Mouse (Mus musculus): ENCODE results near the gene Ceacam18. TPM values are rescaled to one million over a fixed set of nuclear protein-coding genes. Genes with fewer than 3 reads are reported as not detected.

Gene Ceacam18
- total and polyA plus RNA-seq, 3 experiments: 0.04 to 0.08 TPM; not detected in 1

- Histone ChIP-seq H3K27me3 (ENCODE audit: control insufficient read depth in 1 of 2, insufficient read depth in 2 of 2, low read length in 2 of 2) (no peaks in the 10 kb centered on the region), H3K79me2 (ENCODE audit: control insufficient read depth, insufficient read depth, low read length, poor library complexity) (peaks cover 13% of the 10 kb centered on the region), H3K9ac (ENCODE audit: control insufficient read depth, low read depth, low read length, poor library complexity, severe bottlenecking) (no peak overlapping the region), H3K4me1 (ENCODE audit: control insufficient read depth in 1 of 2, insufficient read depth in 2 of 2, low read length in 2 of 2) (peaks cover 0 to 5% of the 10 kb centered on the region in 2 experiments; a peak in 1 of 4 replicates), H3K9me3 (replicated peaks; ENCODE audit: insufficient read depth, low read length) (no peaks in the 10 kb centered on the region), H3K4me3 (ENCODE audit: control insufficient read depth in 1 of 2, insufficient read depth in 1 of 2, low read depth in 2 of 2, low read length in 2 of 2) (no peak overlapping the region), H3K36me3 (ENCODE audit: control insufficient read depth in 1 of 2, insufficient read depth in 2 of 2, low read length in 2 of 2) (0 out of 4 replicates have a peak, but pooled peaks cover 0 to 2% of the 10 kb centered on the region in 2 experiments), H3K27ac (ENCODE audit: control insufficient read depth, low read depth, low read length) (no peak overlapping the region)
- DNase-seq (ENCODE audit: low read depth, low spot score): peak; percentile 8
- TF ChIP-seq ZMIZ1 (IDR thresholded peaks at IDR 0.05; ENCODE audit: low read depth, low read length) (no peak), GATA1 (IDR thresholded peaks at IDR 0.05; ENCODE audit: low read depth, low read length) (no peak), MXI1 (IDR thresholded peaks at IDR 0.05; ENCODE audit: low read depth, low read length) (no peak)
These were observed 34.1 kb downstream of the Ceacam18 start for GRCm38 (mm10) chr7:43668582-43668981.

- peak; percentile 7 for DNase-seq (ENCODE audit: low read depth, low spot score)
- H3K4me3 ChIP-seq (ENCODE audit: control insufficient read depth in 1 of 2, insufficient read depth in 1 of 2, low read depth in 2 of 2, low read length in 2 of 2): peak overlapping the region; percentile 52 to 90
- H3K9ac ChIP-seq (ENCODE audit: control insufficient read depth, low read depth, low read length, poor library complexity, severe bottlenecking): peak overlapping the region; percentile 57
These were observed 36.7 kb downstream of the Ceacam18 start for GRCm38 (mm10) chr7:43671064-43671808.

GRCm38 (mm10) chr7:43671809-43672580 lies 37.5 kb downstream of the Ceacam18 start, which contains the start of gene Ctu1:
Gene Ctu1 (plus strand): TSS chr7:43672016.
- H3K79me2 ChIP-seq (ENCODE audit: control insufficient read depth, insufficient read depth, low read length, poor library complexity): peaks cover 18% of the 10 kb centered on the region
- H3K27ac ChIP-seq (ENCODE audit: control insufficient read depth, low read depth, low read length): peak within 1 kb of the TSS; percentile 67
- no peaks in the 10 kb centered on the region for H3K27me3 ChIP-seq (ENCODE audit: control insufficient read depth in 1 of 2, insufficient read depth in 2 of 2, low read length in 2 of 2)
- peaks cover 0 to 2% of the 10 kb centered on the region in 2 experiments; a peak in 1 of 4 replicates for H3K36me3 ChIP-seq (ENCODE audit: control insufficient read depth in 1 of 2, insufficient read depth in 2 of 2, low read length in 2 of 2)
- H3K9me3 ChIP-seq (replicated peaks; ENCODE audit: insufficient read depth, low read length): no peaks in the 10 kb centered on the region
- DNase-seq (ENCODE audit: low read depth, low spot score): peak; percentile 95
- peaks cover 0 to 5% of the 10 kb centered on the region in 2 experiments; a peak in 1 of 4 replicates for H3K4me1 ChIP-seq (ENCODE audit: control insufficient read depth in 1 of 2, insufficient read depth in 2 of 2, low read length in 2 of 2)
- H3K4me3 ChIP-seq (ENCODE audit: control insufficient read depth in 1 of 2, insufficient read depth in 1 of 2, low read depth in 2 of 2, low read length in 2 of 2): peak within 1 kb of the TSS; percentile 60 to 90
- H3K9ac ChIP-seq (ENCODE audit: control insufficient read depth, low read depth, low read length, poor library complexity, severe bottlenecking): peak within 1 kb of the TSS; percentile 85
- TF ChIP-seq UBTF (IDR thresholded peaks at IDR 0.05; ENCODE audit: borderline replicate concordance, insufficient read depth, low read depth, low read length) (no peak), ZMIZ1 (IDR thresholded peaks at IDR 0.05; ENCODE audit: low read depth, low read length) (peak; percentile 61; the same call in 1 of the 2 replicates), E2F4 (IDR thresholded peaks at IDR 0.05; ENCODE audit: borderline replicate concordance, low read depth, low read length) (peak; percentile 25; the same call in 1 of the 2 replicates), MAX (IDR thresholded peaks at IDR 0.05; ENCODE audit: low read length) (peak; percentile 75; the same call in 1 of the 2 replicates), MYC (IDR thresholded peaks at IDR 0.05; ENCODE audit: low read depth, low read length) (peak; percentile 95), SIN3A (IDR thresholded peaks at IDR 0.05; ENCODE audit: low read length) (peak; percentile 94), ZNF384 (IDR thresholded peaks at IDR 0.05; ENCODE audit: low read depth, low read length) (no peak), ZKSCAN1 (IDR thresholded peaks at IDR 0.05; ENCODE audit: low read depth, low read length) (no peak), GATA1 (IDR thresholded peaks at IDR 0.05; ENCODE audit: low read depth, low read length) (no peak), MXI1 (IDR thresholded peaks at IDR 0.05; ENCODE audit: low read depth, low read length) (peak; percentile 93), TAL1 (IDR thresholded peaks at IDR 0.05; ENCODE audit: low read length) (no peak), HCFC1 (IDR thresholded peaks at IDR 0.05; ENCODE audit: low read depth, low read length) (peak; percentile 99), CTCF (IDR thresholded peaks at IDR 0.05 in 2 of 3, conservative IDR thresholded peaks at IDR 0.05 in 1 of 3; ENCODE audit: control insufficient read depth in 1 of 3, insufficient read depth in 1 of 3, low read depth in 2 of 3, low read length in 3 of 3, poor library complexity in 1 of 3, severe bottlenecking in 1 of 3) (no peak), CHD1 (IDR thresholded peaks at IDR 0.05; ENCODE audit: low read depth, low read length) (no peak), JUND (IDR thresholded peaks at IDR 0.05; ENCODE audit: low read depth, low read length) (no peak), BHLHE40 (IDR thresholded peaks at IDR 0.05; ENCODE audit: borderline replicate concordance, low read depth, low read length) (no peak), MAZ (IDR thresholded peaks at IDR 0.05; ENCODE audit: low read depth, low read length) (peak; percentile 63; the same call in 1 of the 2 replicates), RCOR1 (IDR thresholded peaks at IDR 0.05; ENCODE audit: low read depth, low read length) (no peak), MYB (IDR thresholded peaks at IDR 0.05; ENCODE audit: low read depth, low read length) (no peak), ZC3H11A (IDR thresholded peaks at IDR 0.05; ENCODE audit: low read depth, low read length) (no peak)

More at GRCm38 (mm10) chr7:43671064-43671808, 36.7 kb downstream of the Ceacam18 start:
- TF ChIP-seq ETS1 (IDR thresholded peaks at IDR 0.05; ENCODE audit: low read depth, low read length): no peak
- no peak for TF ChIP-seq BHLHE40 (IDR thresholded peaks at IDR 0.05; ENCODE audit: borderline replicate concordance, low read depth, low read length)
- TF ChIP-seq ZNF384 (IDR thresholded peaks at IDR 0.05; ENCODE audit: low read depth, low read length): no peak
- TF ChIP-seq POLR2AphosphoS5 (IDR thresholded peaks at IDR 0.05; ENCODE audit: borderline replicate concordance, low read depth, low read length): no peak
- peaks cover 18% of the 10 kb centered on the region for H3K79me2 ChIP-seq (ENCODE audit: control insufficient read depth, insufficient read depth, low read length, poor library complexity)
- no peaks in the 10 kb centered on the region for H3K9me3 ChIP-seq (replicated peaks; ENCODE audit: insufficient read depth, low read length)
- peaks cover 0 to 5% of the 10 kb centered on the region in 2 experiments; a peak in 1 of 4 replicates for H3K4me1 ChIP-seq (ENCODE audit: control insufficient read depth in 1 of 2, insufficient read depth in 2 of 2, low read length in 2 of 2)
- H3K27me3 ChIP-seq (ENCODE audit: control insufficient read depth in 1 of 2, insufficient read depth in 2 of 2, low read length in 2 of 2): no peaks in the 10 kb centered on the region
- H3K36me3 ChIP-seq (ENCODE audit: control insufficient read depth in 1 of 2, insufficient read depth in 2 of 2, low read length in 2 of 2): peaks cover 0 to 2% of the 10 kb centered on the region in 2 experiments; a peak in 1 of 4 replicates
- no peak overlapping the region; the same call in 1 of the 2 replicates for H3K27ac ChIP-seq (ENCODE audit: control insufficient read depth, low read depth, low read length)

All from MEL (cell line).